Mouse (Mus musculus): ENCODE measurements around the gene Hepacam2. TPM values are rescaled to one million over a fixed set of nuclear protein-coding genes. Genes with fewer than 3 reads are reported as not detected.
A peak's percentile ranks its signal among the peaks of the same experiment; 100 is the strongest.
"Not testable (repeated sequence)": the region's sequence is repeated elsewhere in the genome, so short reads cannot be mapped to it uniquely, and the experiment has no call there.

The Hepacam2 gene
- total RNA-seq (2021), result under 1 TPM; 0.31 to 0.55 TPM
- polyA plus RNA-seq (2012; rRNA removed), result 0.27 and 0.32 TPM in 2 replicates
- long read RNA-seq, result 0 reads

- DNase-seq, result peak; percentile 92
Measured at GRCm38 (mm10) chr6:3498162-3498848, at the start of gene Hepacam2, which contains the start of gene Vps50. Hepacam2 (minus strand) TSS chr6:3498298. Vps50 (plus strand) TSS chr6:3498382.

DNA sequence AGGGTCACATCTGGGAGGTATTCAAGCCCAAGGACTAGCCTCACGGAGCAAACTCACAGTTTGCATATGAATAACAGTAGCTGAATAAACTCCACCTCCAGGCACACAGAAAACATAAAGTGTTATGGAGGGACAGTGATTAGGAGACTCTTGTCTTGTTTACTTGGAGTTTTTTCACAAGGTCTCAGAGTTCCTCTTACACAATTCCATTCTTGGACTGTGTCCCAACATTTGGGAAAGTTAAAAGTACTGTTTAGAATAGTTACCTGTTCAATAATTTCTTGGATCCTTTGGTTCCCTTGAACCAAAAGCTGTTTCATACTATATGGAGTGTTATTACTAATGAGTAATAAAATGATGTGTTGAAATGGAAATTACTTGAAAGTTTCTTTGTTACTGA, 46.9 kb upstream of the Hepacam2 start:
- DNase-seq, result no peak

DNA sequence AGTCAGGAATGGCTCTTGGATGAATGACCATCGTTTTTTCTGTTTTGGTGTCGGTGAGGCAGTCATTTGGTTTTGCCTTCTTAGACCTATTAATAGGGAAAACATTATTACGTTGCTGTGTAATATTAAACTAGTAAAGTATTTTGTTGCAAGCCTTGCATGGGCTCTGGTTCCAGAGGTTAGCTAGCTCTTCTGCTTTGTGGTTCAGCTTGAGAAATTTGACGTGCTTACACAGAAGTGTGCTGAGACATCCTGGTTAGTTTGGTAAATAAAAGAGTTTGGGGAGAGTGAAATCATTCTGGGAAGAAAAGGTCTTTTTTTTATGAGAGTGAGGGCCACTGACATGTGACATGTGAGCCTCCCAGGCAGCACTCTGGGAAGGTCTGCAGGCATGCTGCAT, 45.8 kb upstream of the Hepacam2 start:
- DNase-seq, result no peak

DNA sequence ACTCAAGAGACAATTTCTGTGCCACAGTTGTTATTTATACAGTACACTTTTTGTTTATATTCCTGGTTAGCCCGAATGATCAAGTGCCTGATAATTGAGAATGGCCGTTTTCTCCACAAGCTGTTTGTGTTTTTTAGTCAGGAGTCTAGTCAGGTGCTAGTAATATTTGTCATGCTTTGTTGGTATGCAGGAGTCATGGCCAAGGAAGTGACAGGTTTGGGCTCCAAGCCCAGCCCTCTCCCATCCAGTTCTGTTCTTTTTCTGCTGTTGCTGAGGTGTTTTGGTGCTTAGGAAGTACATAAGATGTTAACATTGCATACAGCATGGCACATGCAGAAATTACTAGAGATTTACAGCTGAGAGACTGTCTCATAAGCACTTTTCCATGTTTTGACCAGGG, 41.4 kb upstream of the Hepacam2 start:
- DNase-seq, result no peak

GRCm38 (mm10) chr6:3536048-3536447, 38.0 kb upstream of the Hepacam2 start:
- no peak for DNase-seq

GRCm38 (mm10) chr6:3531445-3531844, 33.3 kb upstream of the Hepacam2 start:
- DNase-seq, result no peak

GRCm38 (mm10) chr6:3528198-3528597, 30.1 kb upstream of the Hepacam2 start:
- DNase-seq, result no peak

- DNase-seq, result no peak
Measured at GRCm38 (mm10) chr6:3512611-3513010, 14.5 kb upstream of the Hepacam2 start.

GRCm38 (mm10) chr6:3511612-3512011, 13.5 kb upstream of the Hepacam2 start:
- peak; percentile 38 for DNase-seq

- no peak for DNase-seq
Measured at GRCm38 (mm10) chr6:3511116-3511515, 13.0 kb upstream of the Hepacam2 start.

- no peak for DNase-seq
Measured at GRCm38 (mm10) chr6:3509782-3510181, 11.7 kb upstream of the Hepacam2 start.

DNA sequence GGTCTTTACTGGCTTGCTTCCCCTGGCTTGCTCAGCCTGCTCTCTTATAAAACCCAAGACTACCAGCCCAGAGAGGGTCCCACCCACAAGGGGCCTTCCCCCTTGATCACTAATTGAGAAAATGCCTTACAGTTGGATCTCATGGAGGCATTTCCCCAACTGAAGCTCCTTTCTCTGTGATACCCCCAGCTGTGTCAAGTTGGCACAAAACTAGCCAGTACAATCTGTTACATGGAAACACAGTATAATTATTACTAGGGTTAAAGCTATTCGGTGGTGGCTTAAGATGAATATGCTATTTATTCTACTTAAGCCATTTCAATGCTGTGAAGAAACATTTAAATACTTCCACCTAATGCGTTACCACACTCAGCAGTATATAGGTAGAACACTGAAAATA, 10.1 kb upstream of the Hepacam2 start:
- DNase-seq, result not testable (repeated sequence)

DNA sequence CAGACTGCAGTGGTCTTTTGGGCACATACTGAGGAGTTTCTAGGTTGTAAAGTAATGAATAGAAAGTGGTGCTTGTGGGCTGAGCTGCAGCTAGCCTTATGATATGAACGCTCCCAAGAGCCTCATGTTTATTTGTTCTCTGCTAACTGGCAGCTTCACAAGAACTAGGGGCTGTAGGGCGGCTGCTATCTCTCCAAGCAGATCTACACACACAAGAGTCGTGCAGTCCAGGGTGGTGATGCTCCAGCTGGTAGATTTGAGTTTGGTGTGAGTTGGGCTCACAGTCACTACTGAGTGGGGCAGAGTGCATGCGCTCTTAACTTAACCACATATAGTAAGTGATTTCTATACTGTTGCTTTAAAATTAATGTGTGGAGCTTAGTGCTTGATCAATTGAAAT, 9.0 kb upstream of the Hepacam2 start:
- DNase-seq, result no peak

DNA sequence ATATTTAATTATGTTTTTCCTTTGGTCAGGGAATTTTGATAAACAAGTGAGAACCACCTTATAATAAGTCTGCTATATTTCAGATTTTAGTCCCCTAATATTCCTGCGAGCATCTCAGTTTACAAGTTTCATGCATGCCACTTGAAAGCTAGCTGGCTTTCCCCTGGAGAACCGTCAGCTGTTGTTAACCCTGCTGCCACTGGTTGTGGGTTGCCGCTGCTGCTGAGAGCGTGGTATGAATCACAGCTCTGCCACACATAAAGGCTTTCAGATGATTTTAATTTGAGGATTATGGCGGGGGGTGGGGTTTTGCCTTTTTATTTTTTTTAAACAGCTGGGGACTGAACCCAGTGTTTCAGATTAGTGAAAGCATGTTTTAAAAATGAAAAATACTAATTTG, 7.2 kb upstream of the Hepacam2 start:
- DNase-seq, result no peak

- DNase-seq, result no peak
Measured at GRCm38 (mm10) chr6:3500286-3500685, 2.2 kb upstream of the Hepacam2 start.

DNA sequence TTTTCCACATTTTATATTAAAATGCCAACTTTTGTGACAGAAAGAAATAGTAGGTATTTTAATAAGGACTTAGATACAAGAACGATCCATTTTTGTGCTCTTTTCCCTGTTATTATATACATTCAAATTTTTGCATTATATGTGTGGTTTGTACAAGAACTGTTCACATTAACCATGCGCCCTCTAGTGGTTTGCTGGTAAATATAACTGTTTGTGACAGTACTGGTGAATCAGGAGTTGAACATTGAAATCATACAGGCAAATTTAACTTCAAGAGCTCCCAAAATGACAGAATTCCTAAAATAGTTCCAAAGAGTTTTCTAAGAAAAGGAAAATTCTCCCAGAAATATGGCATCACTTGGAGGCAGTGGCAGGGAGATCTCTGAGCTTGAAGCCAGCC, 1.9 kb downstream of the Hepacam2 start:
- peak; percentile 8 for DNase-seq

- DNase-seq, result no peak
Measured at GRCm38 (mm10) chr6:3494285-3494684, 3.8 kb downstream of the Hepacam2 start.

GRCm38 (mm10) chr6:3487355-3487754, 10.7 kb downstream of the Hepacam2 start:
- no peak for DNase-seq

- DNase-seq, result no peak
Measured at GRCm38 (mm10) chr6:3485133-3485532, 13.0 kb downstream of the Hepacam2 start.

DNA sequence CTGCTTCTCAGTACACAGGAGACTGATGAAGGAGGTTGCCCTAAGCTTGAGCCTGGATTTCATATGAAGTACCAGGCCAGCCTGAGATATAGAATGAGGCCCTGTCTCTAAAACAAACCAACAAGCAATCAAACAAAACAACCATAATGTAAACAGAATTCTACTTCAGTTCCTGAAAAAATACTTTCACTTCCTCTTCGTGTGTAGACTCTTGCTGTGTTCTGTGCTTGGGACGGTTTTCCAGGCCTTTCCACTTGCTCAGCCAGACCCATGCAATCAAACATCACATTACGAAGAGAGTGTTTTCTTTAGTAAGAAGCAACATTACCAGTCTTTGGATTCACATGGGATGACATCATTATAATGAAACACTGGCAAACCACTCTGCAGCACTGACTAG, 16.4 kb downstream of the Hepacam2 start:
- DNase-seq, result no peak

GRCm38 (mm10) chr6:3479853-3480252, 18.2 kb downstream of the Hepacam2 start:
- no peak for DNase-seq

GRCm38 (mm10) chr6:3476299-3476698, 21.8 kb downstream of the Hepacam2 start:
- DNase-seq, result no peak

DNA sequence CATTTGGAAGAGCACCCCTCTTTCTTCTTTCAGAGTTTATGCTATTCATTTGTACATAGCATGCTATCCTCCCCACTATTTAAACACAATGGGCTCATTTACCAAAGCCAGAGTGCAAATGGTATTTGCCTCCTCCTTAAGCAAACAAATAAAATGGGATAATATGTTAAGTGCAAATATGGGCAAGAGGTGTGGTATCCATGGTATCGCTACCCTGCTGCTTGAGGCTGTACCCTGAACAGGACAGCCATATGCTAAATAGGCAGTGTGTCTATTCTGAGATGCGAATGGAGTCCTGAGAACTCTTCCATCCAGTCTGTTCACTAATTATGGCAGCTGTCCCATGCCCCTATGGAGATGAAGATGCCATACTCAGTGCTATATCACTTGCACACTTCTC, 27.4 kb downstream of the Hepacam2 start:
- DNase-seq, result no peak

- no peak for DNase-seq
Measured at GRCm38 (mm10) chr6:3468627-3469026, 29.5 kb downstream of the Hepacam2 start.
